Mouse (Mus musculus) ovary, adult 2 months (tissue): Measurements from ENCODE around the gene Pirt. TPM values are rescaled to one million over a fixed set of nuclear protein-coding genes. Genes with fewer than 3 reads are reported as not detected.

Experiments
- polyA plus RNA-seq: library from polyadenylated mRNA; depleted of rRNA; stranded (reverse); fragments of >200 nt; gene quantifications from 2 replicates; pipeline ENCODE4 v1.2.3, GENCODE M21; 2012; rRNA removed

Gene Pirt
- not detected in 2 replicates for polyA plus RNA-seq

DNA sequence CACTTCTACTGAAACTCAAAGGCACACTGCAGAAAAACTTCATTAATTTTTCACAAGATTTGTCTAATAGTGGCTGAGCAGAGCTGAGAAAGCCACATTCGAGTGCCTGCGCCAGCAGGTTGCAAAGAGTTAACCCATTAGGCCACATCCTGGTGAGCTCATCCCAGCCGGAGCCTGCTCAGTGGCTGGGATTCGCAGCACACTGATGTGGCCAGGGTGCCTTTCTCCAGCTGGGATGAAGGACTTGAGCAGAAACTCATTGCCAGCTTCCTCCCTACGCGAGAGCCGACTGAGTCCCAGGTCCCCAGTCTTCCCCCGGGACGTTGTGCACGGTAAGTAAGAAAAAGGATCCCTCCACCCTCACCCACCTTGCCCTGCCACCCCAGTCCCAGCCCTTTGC is at the start of gene Pirt:
TSS of gene Pirt (plus strand) at position 171 of the 400 bp plus-strand sequence.

DNA sequence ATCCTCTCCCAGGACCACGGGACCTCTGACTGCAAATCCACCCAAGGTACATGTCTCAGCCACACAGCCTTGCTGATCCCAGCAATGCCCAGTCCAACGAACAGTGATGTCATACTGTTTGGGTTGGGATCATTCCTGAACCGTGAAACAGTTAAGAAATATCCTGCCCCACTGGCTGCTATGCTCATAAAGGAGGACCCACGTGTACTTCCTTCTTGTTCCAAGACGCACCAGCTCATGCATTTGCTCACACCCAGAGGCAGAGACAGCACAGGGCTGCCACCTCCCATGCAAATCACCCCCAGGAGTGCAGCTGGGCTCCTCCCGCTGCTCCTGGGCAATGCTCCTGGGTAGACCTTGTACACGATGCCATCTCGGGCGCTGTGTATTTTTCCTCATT is 44.5 kb downstream of the Pirt start, which contains the start of gene Tmem238l:
TSS of gene Tmem238l (plus strand) at position 336 of the 400 bp plus-strand sequence.

Other genes starting within 250 kb of the Pirt start
- gene Tmem238l, start 44.7 kb downstream of the Pirt start, polyA plus RNA-seq, result 0.25 TPM in 1 of 2 replicates, not detected in the other
- 1.8 and 2.1 TPM in 2 replicates for gene Tmem220, start 113.2 kb downstream of the Pirt start, polyA plus RNA-seq
- gene Adprm, start 140.6 kb downstream of the Pirt start, polyA plus RNA-seq, result 6.6 and 9.1 TPM in 2 replicates
- gene Sco1, start 140.7 kb downstream of the Pirt start, polyA plus RNA-seq, result 4.4 and 6.6 TPM in 2 replicates
- gene Myh3, start 166.3 kb downstream of the Pirt start, polyA plus RNA-seq, result not detected in 2 replicates